Mouse (Mus musculus): ENCODE results near the gene Bcl2l11. TPM values are rescaled to one million over a fixed set of nuclear protein-coding genes. Genes with fewer than 3 reads are reported as not detected.
A peak's percentile ranks its signal among the peaks of the same experiment; 100 is the strongest.

Gene Bcl2l11
- polyA plus RNA-seq, 1 experiment from 2014 or later = 22.3 TPM

GRCm38 (mm10) chr2:128132635-128133034 lies 6.8 kb downstream of the Bcl2l11 start:
- Histone ChIP-seq H3K27ac (no peak overlapping the region), H3K4me1 (peaks cover 13% of the 10 kb centered on the region), H3K4me2 (replicated peaks) (no peak overlapping the region), H3K9me3 (no peaks in the 10 kb centered on the region), H3K9ac (no peak overlapping the region), H3K27me3 (replicated peaks) (no peaks in the 10 kb centered on the region), H3K36me3 (peaks cover 31% of the 10 kb centered on the region), H3K4me3 (no peak overlapping the region)
- no peak for ATAC-seq (ENCODE audit: low FRiP score, low read depth)
- WGBS = 91% methylated on average over 5 of the region's 5 CpGs

- no peak overlapping the region for H3K27ac ChIP-seq
- no peak for ATAC-seq (ENCODE audit: low FRiP score, low read depth)
- no peak overlapping the region for H3K4me2 ChIP-seq (replicated peaks)
- peaks cover 31% of the 10 kb centered on the region for H3K36me3 ChIP-seq
- H3K4me1 ChIP-seq = peaks cover 10% of the 10 kb centered on the region
- no peaks in the 10 kb centered on the region for H3K9me3 ChIP-seq
- no peak overlapping the region for H3K9ac ChIP-seq
- H3K27me3 ChIP-seq (replicated peaks) = no peaks in the 10 kb centered on the region
- no peak overlapping the region for H3K4me3 ChIP-seq
Measured at GRCm38 (mm10) chr2:128133865-128134264, 8.0 kb downstream of the Bcl2l11 start.

- Histone ChIP-seq H3K4me2 (replicated peaks) (no peak overlapping the region), H3K4me1 (peaks cover 11% of the 10 kb centered on the region), H3K9ac (no peak overlapping the region), H3K36me3 (peaks cover 31% of the 10 kb centered on the region), H3K4me3 (no peak overlapping the region), H3K27me3 (replicated peaks) (no peaks in the 10 kb centered on the region), H3K9me3 (no peaks in the 10 kb centered on the region), H3K27ac (no peak overlapping the region)
- 82% methylated on average over 5 of the region's 5 CpGs for WGBS
- no peak for ATAC-seq (ENCODE audit: low FRiP score, low read depth)
Measured at GRCm38 (mm10) chr2:128134474-128134873, 8.6 kb downstream of the Bcl2l11 start.

GRCm38 (mm10) chr2:128134948-128135347 lies 9.1 kb downstream of the Bcl2l11 start:
- peaks cover 31% of the 10 kb centered on the region for H3K36me3 ChIP-seq
- ATAC-seq (ENCODE audit: low FRiP score, low read depth) = no peak
- no peak overlapping the region for H3K9ac ChIP-seq
- no peak overlapping the region for H3K4me3 ChIP-seq
- no peak overlapping the region for H3K27ac ChIP-seq
- peaks cover 12% of the 10 kb centered on the region for H3K4me1 ChIP-seq
- H3K27me3 ChIP-seq (replicated peaks) = no peaks in the 10 kb centered on the region
- H3K4me2 ChIP-seq (replicated peaks) = no peak overlapping the region
- 78% methylated on average over 8 of the region's 8 CpGs for WGBS
- H3K9me3 ChIP-seq = no peaks in the 10 kb centered on the region

- no peaks in the 10 kb centered on the region for H3K9me3 ChIP-seq
- no peaks in the 10 kb centered on the region for H3K27me3 ChIP-seq (replicated peaks)
- ATAC-seq (ENCODE audit: low FRiP score, low read depth) = no peak
- H3K9ac ChIP-seq = no peak overlapping the region
- WGBS = 90% methylated on average over 16 of the region's 16 CpGs
- peaks cover 10% of the 10 kb centered on the region for H3K4me1 ChIP-seq
- H3K36me3 ChIP-seq = peaks cover 21% of the 10 kb centered on the region
- H3K4me2 ChIP-seq (replicated peaks) = no peak overlapping the region
- no peak overlapping the region for H3K4me3 ChIP-seq
- H3K27ac ChIP-seq = no peak overlapping the region
Measured at GRCm38 (mm10) chr2:128136769-128137433, 11.1 kb downstream of the Bcl2l11 start.

GRCm38 (mm10) chr2:128137480-128138276 lies 11.8 kb downstream of the Bcl2l11 start:
- Histone ChIP-seq H3K36me3 (peaks cover 19% of the 10 kb centered on the region), H3K9ac (no peak overlapping the region), H3K27me3 (replicated peaks) (no peaks in the 10 kb centered on the region), H3K27ac (no peak overlapping the region), H3K4me2 (replicated peaks) (no peak overlapping the region), H3K4me1 (peaks cover 10% of the 10 kb centered on the region), H3K9me3 (no peaks in the 10 kb centered on the region), H3K4me3 (no peak overlapping the region)
- WGBS = 84% methylated on average over 22 of the region's 22 CpGs
- no peak for ATAC-seq (ENCODE audit: low FRiP score, low read depth)

GRCm38 (mm10) chr2:128138924-128139323 lies 13.1 kb downstream of the Bcl2l11 start:
- Histone ChIP-seq H3K4me1 (peaks cover 10% of the 10 kb centered on the region), H3K36me3 (peaks cover 16% of the 10 kb centered on the region), H3K9me3 (no peaks in the 10 kb centered on the region), H3K9ac (no peak overlapping the region), H3K27ac (no peak overlapping the region), H3K4me3 (no peak overlapping the region), H3K4me2 (replicated peaks) (0 out of 2 replicates have a peak overlapping the region, but pooled peaks have one; percentile 5), H3K27me3 (replicated peaks) (no peaks in the 10 kb centered on the region)
- ATAC-seq (ENCODE audit: low FRiP score, low read depth) = peak; percentile 75; the same call in 1 of the 2 replicates
- 69% methylated on average over 8 of the region's 8 CpGs for WGBS

GRCm38 (mm10) chr2:128139781-128140180 lies 13.9 kb downstream of the Bcl2l11 start:
- 69% methylated on average over 15 of the region's 15 CpGs for WGBS
- no peak overlapping the region for H3K9ac ChIP-seq
- ATAC-seq (ENCODE audit: low FRiP score, low read depth) = peak; percentile 63; the same call in 1 of the 2 replicates

GRCm38 (mm10) chr2:128140183-128140582 lies 14.3 kb downstream of the Bcl2l11 start:
- Histone ChIP-seq H3K27ac (no peak overlapping the region), H3K4me3 (no peak overlapping the region), H3K4me1 (peaks cover 10% of the 10 kb centered on the region), H3K9ac (no peak overlapping the region), H3K9me3 (no peaks in the 10 kb centered on the region), H3K36me3 (peaks cover 5% of the 10 kb centered on the region), H3K4me2 (replicated peaks) (no peak overlapping the region), H3K27me3 (replicated peaks) (no peaks in the 10 kb centered on the region)
- ATAC-seq (ENCODE audit: low FRiP score, low read depth) = peak; percentile 37; the same call in 1 of the 2 replicates
- WGBS = 86% methylated on average over 3 of the region's 3 CpGs

More at GRCm38 (mm10) chr2:128139781-128140180, 13.9 kb downstream of the Bcl2l11 start:
- H3K27ac ChIP-seq = no peak overlapping the region
- peaks cover 10% of the 10 kb centered on the region for H3K4me1 ChIP-seq
- H3K27me3 ChIP-seq (replicated peaks) = no peaks in the 10 kb centered on the region
- H3K4me3 ChIP-seq = no peak overlapping the region
- H3K9me3 ChIP-seq = no peaks in the 10 kb centered on the region
- H3K4me2 ChIP-seq (replicated peaks) = no peak overlapping the region
- peaks cover 9% of the 10 kb centered on the region for H3K36me3 ChIP-seq

- ATAC-seq (ENCODE audit: low FRiP score, low read depth) = no peak
- Histone ChIP-seq H3K4me1 (peaks cover 8% of the 10 kb centered on the region), H3K27me3 (replicated peaks) (no peaks in the 10 kb centered on the region)
Measured at GRCm38 (mm10) chr2:128143992-128144391, 18.2 kb downstream of the Bcl2l11 start.

GRCm38 (mm10) chr2:128145433-128145832 lies 19.6 kb downstream of the Bcl2l11 start:
- peaks cover 27% of the 10 kb centered on the region for H3K36me3 ChIP-seq

More at GRCm38 (mm10) chr2:128143992-128144391, 18.2 kb downstream of the Bcl2l11 start:
- H3K36me3 ChIP-seq = peaks cover 18% of the 10 kb centered on the region; the same call in 1 of the 2 replicates
- H3K4me2 ChIP-seq (replicated peaks) = no peak overlapping the region
- H3K9me3 ChIP-seq = no peaks in the 10 kb centered on the region
- H3K27ac ChIP-seq = no peak overlapping the region
- no peak overlapping the region for H3K4me3 ChIP-seq
- no peak overlapping the region for H3K9ac ChIP-seq

GRCm38 (mm10) chr2:128149596-128149995 lies 23.8 kb downstream of the Bcl2l11 start:
- Histone ChIP-seq H3K9ac (no peak overlapping the region), H3K9me3 (no peaks in the 10 kb centered on the region), H3K27ac (no peak overlapping the region), H3K4me3 (no peak overlapping the region), H3K4me2 (replicated peaks) (no peak overlapping the region), H3K4me1 (peaks cover 14% of the 10 kb centered on the region), H3K36me3 (peaks cover 27% of the 10 kb centered on the region), H3K27me3 (replicated peaks) (no peaks in the 10 kb centered on the region)
- whole genome bisulfite sequencing = 85% methylated on average over 5 of the region's 5 CpGs
- ATAC-seq (ENCODE audit: low FRiP score, low read depth) = no peak

More at GRCm38 (mm10) chr2:128145433-128145832, 19.6 kb downstream of the Bcl2l11 start:
- H3K27ac ChIP-seq = no peak overlapping the region
- no peak for ATAC-seq (ENCODE audit: low FRiP score, low read depth)
- no peaks in the 10 kb centered on the region for H3K27me3 ChIP-seq (replicated peaks)
- no peak overlapping the region for H3K4me2 ChIP-seq (replicated peaks)
- no peaks in the 10 kb centered on the region; the same call in 1 of the 2 replicates for H3K4me1 ChIP-seq
- H3K9me3 ChIP-seq = no peaks in the 10 kb centered on the region
- WGBS = 79% methylated on average over 3 of the region's 3 CpGs
- H3K4me3 ChIP-seq = no peak overlapping the region
- H3K9ac ChIP-seq = no peak overlapping the region

All from neural tube, embryonic 12.5 days (tissue).